Mouse (Mus musculus) C2C12 (cell line): ENCODE results near the gene Sult6b1.

ENCODE experiments used
- CTCF ChIP-seq: IDR thresholded peaks from one replicate; pipeline ENCODE4 v1.5.1; 2011; ENCODE audit not compliant: control insufficient read depth, insufficient read depth, insufficient read length
- MYOD1 ChIP-seq: IDR thresholded peaks from one replicate; pipeline ENCODE4 v1.6.1; 2011; ENCODE audit warnings: low read depth; ENCODE audit not compliant: control insufficient read depth, insufficient read length
- USF1 ChIP-seq: IDR thresholded peaks from one replicate; pipeline ENCODE4 v1.6.1; 2011; ENCODE audit warnings: low read depth, mild to moderate bottlenecking, control low read depth, moderate library complexity

GRCm38 (mm10) chr17:78916899-78917298, 10.1 kb upstream of the Sult6b1 start:
- TF ChIP-seq MYOD1 (no peak), CTCF (no peak), USF1 (no peak)
